Mouse (Mus musculus) subcutaneous adipose tissue, adult 2 months (tissue): Measurements from ENCODE around the gene Olfr503. TPM values are rescaled to one million over a fixed set of nuclear protein-coding genes. Genes with fewer than 3 reads are reported as not detected.

Experiments
- polyA plus RNA-seq: library from polyadenylated mRNA; depleted of rRNA; stranded (reverse); fragments of >200 nt; gene quantifications from 2 replicates; pipeline ENCODE4 v1.2.3, GENCODE M21; 2012; ENCODE audit warnings: low replicate concordance; rRNA removed

The Olfr503 gene
- not detected in 2 replicates for polyA plus RNA-seq

DNA sequence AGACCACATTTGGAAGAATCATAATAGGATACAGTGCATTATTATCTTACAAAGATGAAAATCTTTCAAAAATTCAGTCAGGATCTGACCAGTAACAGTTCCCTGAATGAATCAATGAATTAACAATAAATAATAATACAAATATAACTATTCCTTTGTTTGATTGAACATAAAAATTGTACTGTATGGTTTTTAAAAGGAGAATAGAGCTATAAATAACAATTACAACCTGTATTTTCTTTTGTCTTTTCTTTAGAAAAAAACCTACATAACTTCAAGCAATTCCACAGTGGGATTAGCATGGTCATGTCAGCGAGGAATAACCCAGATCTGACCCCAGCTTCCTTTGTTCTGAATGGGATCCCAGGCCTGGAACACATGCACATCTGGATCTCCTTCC lies at the start of gene Olfr503:
Gene Olfr503, plus strand, starts transcription at position 301 of the 400 bp plus-strand sequence.

DNA sequence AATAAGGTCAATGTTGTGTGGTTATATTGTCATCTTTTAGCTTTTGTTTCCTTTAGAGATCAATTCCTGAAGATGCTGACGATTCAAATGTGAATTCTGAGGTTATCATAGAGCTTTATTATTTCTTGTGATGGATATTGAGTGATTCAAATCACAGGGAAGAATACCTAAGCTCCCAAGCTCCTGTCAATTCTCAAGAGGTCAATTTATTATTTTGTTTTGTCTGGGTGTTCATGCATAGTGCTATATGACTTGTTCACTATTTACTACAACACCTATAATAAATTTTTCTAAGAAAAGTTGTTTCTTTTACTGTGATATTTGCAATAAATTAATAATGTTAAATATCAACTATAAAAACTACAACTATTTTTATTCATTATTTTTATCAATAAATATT lies 19.4 kb upstream of the Olfr503 start, which contains the start of gene Olfr502:
Gene Olfr502, minus strand, starts transcription at position 101 of the 400 bp plus-strand sequence.

DNA sequence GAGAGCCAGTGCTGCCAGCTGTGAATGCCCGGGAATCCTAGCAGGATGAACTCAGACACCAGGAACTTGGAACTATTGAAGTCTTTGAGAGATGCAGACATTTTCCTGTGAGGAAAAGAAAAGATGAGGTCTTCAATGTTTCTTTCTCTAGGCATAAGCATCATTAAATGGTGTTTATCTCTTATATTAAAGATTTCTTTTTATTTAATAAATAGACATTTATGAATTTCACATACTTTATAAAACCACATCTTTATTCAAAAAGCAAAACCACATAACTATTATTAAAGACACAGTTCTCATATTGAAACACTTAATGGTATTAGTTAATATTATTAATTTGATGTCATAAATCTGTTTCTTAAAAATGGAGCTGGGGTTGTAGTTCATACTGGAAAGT lies 21.4 kb downstream of the Olfr503 start, which contains the start of gene Olfr504:
Gene Olfr504, minus strand, starts transcription at position 101 of the 400 bp plus-strand sequence.

Other genes with a start within 250 kb of the Olfr503 start
- not detected in 2 replicates for gene Olfr491, start 231.1 kb upstream of the Olfr503 start, polyA plus RNA-seq
- not detected in 2 replicates for gene Olfr492, start 220.9 kb upstream of the Olfr503 start, polyA plus RNA-seq
- not detected in 2 replicates for gene Olfr493, start 197.5 kb upstream of the Olfr503 start, polyA plus RNA-seq
- not detected in 2 replicates for gene Olfr494, start 179.2 kb upstream of the Olfr503 start, polyA plus RNA-seq
- not detected in 2 replicates for gene Olfr495, start 151.4 kb upstream of the Olfr503 start, polyA plus RNA-seq
- not detected in 2 replicates for gene Olfr497, start 124.1 kb upstream of the Olfr503 start, polyA plus RNA-seq
- not detected in 2 replicates for gene Olfr498, start 79.2 kb upstream of the Olfr503 start, polyA plus RNA-seq
- not detected in 2 replicates for gene Olfr502, start 19.5 kb upstream of the Olfr503 start, polyA plus RNA-seq
- 0.31 TPM in 1 of 2 replicates, not detected in the other for gene Olfr504, start 21.3 kb downstream of the Olfr503 start, polyA plus RNA-seq
- not detected in 2 replicates for gene Olfr506, start 66.3 kb downstream of the Olfr503 start, polyA plus RNA-seq
- gene Olfr507, start 77.3 kb downstream of the Olfr503 start, polyA plus RNA-seq = not detected in 2 replicates
- not detected in 2 replicates for gene Olfr508, start 85.5 kb downstream of the Olfr503 start, polyA plus RNA-seq
- not detected in 2 replicates for gene Olfr509, start 107.4 kb downstream of the Olfr503 start, polyA plus RNA-seq
- gene Olfr510, start 121.9 kb downstream of the Olfr503 start, polyA plus RNA-seq = not detected in 2 replicates
- not detected in 2 replicates for gene Olfr512, start 168.8 kb downstream of the Olfr503 start, polyA plus RNA-seq
- not detected in 2 replicates for gene Olfr513, start 206.4 kb downstream of the Olfr503 start, polyA plus RNA-seq